Mouse (Mus musculus): Measurements from ENCODE around the gene Cdca3.

Gene Cdca3

DNA sequence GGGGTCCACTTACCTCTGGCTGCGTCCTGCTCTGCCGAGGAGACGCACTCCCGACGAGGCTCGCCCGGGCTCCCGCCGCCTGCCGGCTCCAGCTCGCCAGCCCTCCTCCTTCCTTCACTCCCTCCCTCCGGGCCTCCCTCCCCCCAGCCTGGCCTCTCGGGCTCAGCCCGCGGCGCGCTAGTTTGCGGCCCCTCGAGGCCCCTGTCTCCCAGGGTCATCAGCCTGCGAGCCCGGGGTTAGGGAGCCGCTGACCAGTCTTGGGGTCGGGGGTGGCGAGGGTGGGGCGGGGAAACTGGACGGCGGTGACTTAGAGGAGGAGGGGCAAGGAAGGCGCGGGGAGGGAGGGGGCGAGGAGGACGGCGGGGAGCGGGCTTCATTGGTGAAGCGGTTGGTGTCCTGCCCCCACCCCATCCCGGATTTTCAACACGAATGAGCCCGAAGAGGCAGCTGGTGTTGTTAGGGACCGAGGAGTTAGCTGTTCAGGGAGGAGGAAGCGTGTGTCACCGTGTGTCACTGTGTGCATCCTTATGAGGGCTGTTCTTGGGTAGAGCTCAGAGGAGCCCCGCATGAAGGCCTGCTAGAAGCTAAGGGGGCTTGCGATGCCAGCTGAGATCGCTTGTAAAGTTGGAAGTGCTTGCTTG is 34.4 kb downstream of the Cdca3 start, which contains the start of gene Gpr162:
TSS of gene Gpr162 (minus strand) at position 326 of the 641 bp plus-strand sequence.
- in situ Hi-C loops (cut with MseI, MboI): no loop called here

DNA sequence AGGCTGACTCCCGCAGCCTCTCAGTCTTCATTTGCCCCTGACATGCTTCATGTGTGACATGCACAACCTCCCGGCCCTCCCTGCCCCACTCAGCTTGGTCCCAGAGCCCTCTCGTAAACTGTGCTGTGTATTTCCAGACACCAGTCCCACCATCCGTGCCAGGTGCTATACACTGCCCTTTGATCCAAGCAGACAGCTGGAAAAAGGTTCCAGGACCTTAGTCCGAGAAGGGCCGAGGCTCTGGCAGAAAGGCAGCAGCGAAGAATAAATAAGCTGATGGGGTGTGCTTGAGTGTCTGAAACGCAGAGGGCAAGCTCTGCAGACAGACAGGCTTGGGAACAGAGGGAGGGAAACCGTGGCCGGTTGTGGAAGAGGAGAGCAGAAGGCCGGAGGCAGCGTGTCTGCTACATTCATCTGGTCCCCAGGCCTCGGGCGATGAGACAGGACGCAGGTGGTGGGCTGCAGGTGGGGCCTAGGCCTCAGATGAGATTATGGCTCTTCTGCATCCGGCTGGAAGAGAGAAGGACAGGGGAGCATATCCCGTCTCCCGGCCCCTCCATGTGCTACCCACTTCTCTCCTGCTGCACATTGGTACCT is 36.5 kb downstream of the Cdca3 start:
- in situ Hi-C loops (cut with MseI, MboI): no loop called here

DNA sequence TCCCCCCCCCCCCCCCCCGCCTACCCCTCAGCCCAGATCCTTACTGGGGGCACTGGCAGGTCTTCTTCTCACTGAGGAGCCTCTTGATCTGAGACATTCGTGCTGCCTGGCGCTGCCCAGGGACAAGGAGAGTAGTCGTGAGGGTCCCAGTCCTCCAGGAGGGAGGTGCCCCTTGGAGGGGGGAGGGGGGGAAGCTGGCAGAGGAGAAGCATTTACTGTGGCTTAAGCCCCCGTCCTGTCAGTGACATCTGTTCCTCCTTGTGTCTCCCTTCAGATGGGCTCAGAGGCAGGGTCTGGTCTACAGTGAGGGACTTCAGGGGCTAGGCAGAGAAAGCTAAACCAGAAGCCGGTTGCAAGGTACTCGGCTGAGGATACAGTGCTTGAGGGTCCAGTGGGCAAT is 37.2 kb downstream of the Cdca3 start:
- in situ Hi-C loops (cut with MseI, MboI): no loop called here

DNA sequence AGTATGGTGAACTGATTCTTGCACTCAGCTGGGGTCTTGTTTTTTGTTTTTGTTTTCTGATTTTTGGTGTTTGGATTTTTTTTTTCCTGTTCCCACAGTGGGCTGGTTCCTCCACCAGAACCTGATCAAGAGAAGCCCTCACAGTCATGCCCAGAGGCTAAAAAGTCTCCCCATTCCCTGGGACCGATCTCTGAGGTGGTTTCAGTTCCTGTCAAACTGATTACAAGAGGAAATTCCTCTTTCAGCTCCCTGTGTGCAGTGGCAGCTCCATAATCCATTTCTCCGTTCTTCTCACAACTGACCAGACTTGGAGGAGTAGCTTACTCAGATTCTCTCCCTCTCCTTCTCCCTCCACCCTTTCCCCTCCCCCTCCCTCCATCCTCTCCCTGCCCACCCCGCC is 45.0 kb downstream of the Cdca3 start:
- in situ Hi-C loops (cut with MseI, MboI): no loop called here

DNA sequence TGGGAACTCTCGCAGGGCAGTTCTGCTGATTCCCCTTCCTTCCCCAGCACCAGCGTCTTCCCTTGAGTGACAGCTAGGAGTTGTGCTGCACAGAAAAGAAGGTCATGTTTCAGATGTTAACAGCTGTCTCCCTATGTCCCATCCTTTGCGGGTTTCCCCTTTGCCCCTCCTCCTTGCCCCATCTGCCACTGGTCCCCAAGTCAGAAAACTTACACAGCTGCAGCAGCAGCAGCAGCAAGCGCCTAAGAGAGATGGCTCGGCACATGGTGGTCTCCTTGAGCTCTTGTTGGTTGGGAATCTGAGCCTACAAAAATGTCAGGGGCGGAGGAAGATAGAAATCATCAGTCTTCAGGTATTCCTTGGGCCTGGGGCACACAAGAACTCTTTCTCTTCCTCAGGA is 50.0 kb downstream of the Cdca3 start:
- in situ Hi-C loops (cut with MseI, MboI): no loop called here

DNA sequence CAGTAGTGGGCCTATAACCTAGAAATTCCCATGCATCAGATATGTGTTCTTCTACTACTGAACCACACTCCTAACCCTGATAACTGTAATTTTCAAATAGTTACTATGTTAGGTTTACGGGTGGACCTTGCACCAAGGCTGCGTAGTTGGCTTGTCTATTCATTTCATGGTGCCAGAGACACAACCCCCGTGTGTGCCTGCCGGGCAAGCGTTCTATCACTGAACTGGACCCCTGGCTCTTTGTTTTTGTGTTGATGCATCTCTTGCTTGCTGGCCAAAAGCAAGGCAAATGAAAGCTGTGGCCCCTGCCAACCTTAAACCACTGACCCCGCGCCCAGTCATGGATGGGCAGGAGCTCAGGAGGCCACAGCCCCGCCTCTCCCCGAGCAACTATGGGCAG is 52.5 kb downstream of the Cdca3 start:
- in situ Hi-C loops (cut with MseI, MboI): no loop called here

Measured in mouse trophoblast stem cell (cell line).